11 mouse cellular contexts compared by ENCODE assay signal in the genomic region with DNA sequence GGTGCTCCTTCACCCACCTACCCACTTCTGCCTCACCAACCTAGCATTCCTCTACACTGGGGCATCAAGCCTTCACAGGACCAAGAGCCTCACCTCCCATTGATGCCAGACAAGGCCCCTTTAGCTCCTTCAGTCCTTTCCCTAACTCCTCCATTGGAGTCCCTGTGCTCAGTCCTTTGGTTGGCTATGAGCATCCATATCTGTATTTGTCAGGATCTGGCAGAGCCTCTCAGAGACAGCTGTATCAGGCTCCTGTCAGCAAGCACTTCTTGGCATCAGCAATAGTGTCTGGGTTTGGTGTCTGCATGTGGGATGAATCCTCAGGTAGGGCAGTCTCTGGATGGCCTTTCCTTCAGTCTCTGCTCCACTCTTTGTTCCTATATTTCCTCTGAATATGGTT. TPM values are rescaled to one million over a fixed set of nuclear protein-coding genes. Genes with fewer than 3 reads are reported as not detected.
"Had no signal": no experiment of that assay in that cellular context is flagged by ENCODE, and none has a peak within 500 bp of the region (broad histone marks: within the 10 kb centered on the region; RNA-seq: fewer than 3 reads in every experiment).

No protein-coding gene starts in this region.

RNA-seq across cellular contexts. Expression of a gene that starts 55.6 kb away (rescaled TPM):
- total RNA-seq: gastrocnemius, adult 2 months; gastrocnemius, postnatal 10 days; gastrocnemius, postnatal 25 days; granulocyte monocyte progenitor cell, adult 5-6 weeks; heart, postnatal 25 days; heart, postnatal 4 days had no signal
- polyA plus RNA-seq: inflammation-experienced regulatory T-cells, adult 6 months; kidney, embryonic 14.5 days; kidney, embryonic 16.5 days; limb, embryonic 10.5 days; liver, embryonic 11.5 days had no signal
